Mouse (Mus musculus) spleen, adult 2 months (tissue): Measurements from ENCODE around the gene Dido1. TPM values are rescaled to one million over a fixed set of nuclear protein-coding genes. Genes with fewer than 3 reads are reported as not detected.

ENCODE experiments used
- DNase-seq, 2 experiments: peaks; one replicate each; pipeline versions ENCODE4 v3.0.0 to v3.0.0-alpha.2; 2012 to 2021; ENCODE audit warnings: low spot score in 2 of 2, low read depth in 1 of 2
- H3K27ac ChIP-seq: fragments of 200-500 bp; 2 replicates; pipeline ENCODE4 v1.5.1; 2012; ENCODE audit warnings: low read length, inconsistent platforms; ENCODE audit not compliant: insufficient read depth
- H3K27me3 ChIP-seq: fragments of 200-500 bp; 2 replicates; pipeline ENCODE4 v1.6.1; 2012; ENCODE audit warnings: mild to moderate bottlenecking, moderate library complexity, low read length, inconsistent platforms; ENCODE audit not compliant: control insufficient read depth, insufficient read depth
- H3K36me3 ChIP-seq: fragments of 200-500 bp; 2 replicates; pipeline ENCODE4 v1.6.1; 2012; ENCODE audit warnings: mild to moderate bottlenecking, low read length, inconsistent platforms; ENCODE audit not compliant: control insufficient read depth, insufficient read depth
- H3K4me1 ChIP-seq: fragments of 200-500 bp; 2 replicates; pipeline ENCODE4 v1.6.1; 2011; ENCODE audit warnings: inconsistent platforms; ENCODE audit not compliant: control insufficient read depth, insufficient read depth, insufficient read length
- H3K4me3 ChIP-seq: fragments of 200-500 bp; 2 replicates; pipeline ENCODE4 v1.5.1; 2011; ENCODE audit warnings: mild to moderate bottlenecking, inconsistent platforms; ENCODE audit not compliant: insufficient read depth, insufficient read length; ENCODE audit errors: extremely low read depth
- CTCF ChIP-seq: fragments of 200-500 bp; IDR thresholded peaks from 2 replicates; pipeline ENCODE4 v1.5.1; 2011; ENCODE audit warnings: mild to moderate bottlenecking, inconsistent platforms; ENCODE audit not compliant: insufficient read depth, insufficient read length, insufficient replicate concordance; ENCODE audit errors: extremely low read depth
- POLR2A ChIP-seq: fragments of 200-500 bp; IDR thresholded peaks from 2 replicates; pipeline ENCODE4 v1.6.1; 2011; ENCODE audit warnings: low read depth, low read length, inconsistent platforms
- WGBS: fragments of 180-500 bp; shearing (Covaris S2); methylation state at CpG from one replicate; pipeline ENCODE4 v1.1.7; 2018; 5-methylcytosine and 5-hydroxymethylcytosine counted together
- polyA plus RNA-seq: library from polyadenylated mRNA; depleted of rRNA; stranded (reverse); fragments of >200 nt; gene quantifications from 2 replicates; pipeline ENCODE4 v1.2.3, GENCODE M21; 2012

The Dido1 gene
- polyA plus RNA-seq, 1 experiment, result 12.5 TPM

DNA sequence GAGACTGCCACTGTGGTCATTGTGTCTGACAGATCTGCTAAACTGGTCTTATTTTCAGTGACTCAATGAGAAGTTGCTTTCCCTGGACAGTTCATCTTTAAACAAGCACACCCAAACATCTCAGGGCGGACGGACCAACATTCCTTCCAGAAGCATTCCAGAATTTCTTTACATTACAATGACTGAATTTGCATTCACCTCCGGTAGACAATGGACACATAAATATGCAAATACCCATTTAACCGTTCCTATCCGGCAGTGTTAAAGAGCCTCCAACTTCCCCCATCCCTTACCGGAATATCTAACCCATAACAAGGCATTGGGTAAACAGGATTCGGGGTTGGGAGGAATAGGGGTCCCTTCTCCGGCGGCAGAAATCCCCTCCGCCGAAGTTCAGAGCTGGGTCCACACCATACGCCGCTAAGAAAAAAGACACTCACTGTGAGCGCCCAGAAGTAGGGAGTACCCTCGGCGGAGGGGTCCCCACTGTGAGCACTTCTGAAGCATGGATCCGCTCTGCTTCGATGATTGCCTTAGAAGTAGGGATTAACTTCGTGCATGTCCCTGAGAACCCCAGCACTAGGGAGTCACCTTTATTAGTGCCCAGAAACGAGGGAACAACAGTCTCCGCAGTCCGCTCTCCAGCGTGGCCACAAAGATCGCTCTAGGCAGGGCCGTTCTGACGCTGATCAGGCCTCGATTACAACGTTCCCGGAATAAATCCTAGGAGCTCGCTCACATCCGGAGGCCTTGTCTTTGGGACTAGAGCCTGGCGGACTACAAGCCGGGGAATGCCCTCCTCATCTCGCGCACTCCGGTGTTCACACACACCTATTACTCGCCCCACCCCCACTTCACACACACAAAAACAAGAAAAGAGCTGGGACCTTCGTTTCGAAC is 526 bp downstream of the Dido1 start:
- Histone ChIP-seq H3K36me3 (peaks cover 3% of the 10 kb centered on the region; the same call in 1 of the 2 replicates), H3K27ac (peak overlapping the region; percentile 87), H3K4me3 (peak overlapping the region; percentile 87), H3K4me1 (peaks cover 17% of the 10 kb centered on the region), H3K27me3 (no peaks in the 10 kb centered on the region)
- under 1% methylated on average over 39 of the region's 39 CpGs for WGBS
- DNase-seq, result no peak
- TF ChIP-seq CTCF (no peak), POLR2A (no peak)

- Histone ChIP-seq H3K4me1 (peaks cover 20% of the 10 kb centered on the region), H3K27ac (no peak overlapping the region)
These were observed 3.8 kb downstream of the Dido1 start for GRCm38 (mm10) chr2:180705975-180706374.

DNA sequence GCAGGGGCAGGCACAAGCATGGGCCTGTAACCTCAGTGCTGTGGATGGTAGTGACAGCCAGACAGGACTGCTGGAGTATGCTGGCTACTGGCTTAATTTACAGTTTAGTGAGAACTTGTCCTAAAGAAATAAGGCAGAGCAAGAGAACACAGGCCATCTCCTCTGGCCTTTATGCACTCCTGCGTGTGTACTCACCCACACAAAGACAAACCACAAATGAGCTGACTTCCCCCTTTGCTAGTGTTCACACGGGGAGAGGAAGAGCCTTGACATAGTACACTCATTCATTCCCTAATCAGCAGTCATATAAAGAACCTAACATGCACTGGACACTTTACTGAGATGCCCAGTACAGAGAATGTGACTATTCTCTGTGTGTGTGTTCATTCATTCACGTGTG is 4.7 kb downstream of the Dido1 start:
- no peaks in the 10 kb centered on the region for H3K36me3 ChIP-seq
- TF ChIP-seq CTCF (no peak), POLR2A (no peak; the same call in 1 of the 2 replicates)
- WGBS, result 22% methylated on average over 3 of the region's 3 CpGs
- peak overlapping the region; percentile 75 for H3K27ac ChIP-seq
- DNase-seq, result no peak
- H3K4me3 ChIP-seq, result peak overlapping the region; percentile 4; the same call in 1 of the 2 replicates
- no peaks in the 10 kb centered on the region for H3K27me3 ChIP-seq
- H3K4me1 ChIP-seq, result peaks cover 24% of the 10 kb centered on the region

More at GRCm38 (mm10) chr2:180705975-180706374, 3.8 kb downstream of the Dido1 start:
- 95% methylated on average over 5 of the region's 5 CpGs for WGBS
- no peak for DNase-seq
- Histone ChIP-seq H3K36me3 (no peaks in the 10 kb centered on the region), H3K4me3 (no peak overlapping the region), H3K27me3 (no peaks in the 10 kb centered on the region)
- no peak for TF ChIP-seq CTCF
- TF ChIP-seq POLR2A, result no peak

- Histone ChIP-seq H3K27ac (peak overlapping the region; percentile 75), H3K4me1 (peaks cover 24% of the 10 kb centered on the region), H3K27me3 (no peaks in the 10 kb centered on the region), H3K36me3 (no peaks in the 10 kb centered on the region), H3K4me3 (no peak overlapping the region; the same call in 1 of the 2 replicates)
- 33% methylated on average over 8 of the region's 8 CpGs for WGBS
- no peak for TF ChIP-seq POLR2A
- no peak for TF ChIP-seq CTCF
- DNase-seq, result no peak
These were observed 5.2 kb downstream of the Dido1 start for GRCm38 (mm10) chr2:180704591-180704990.

DNA sequence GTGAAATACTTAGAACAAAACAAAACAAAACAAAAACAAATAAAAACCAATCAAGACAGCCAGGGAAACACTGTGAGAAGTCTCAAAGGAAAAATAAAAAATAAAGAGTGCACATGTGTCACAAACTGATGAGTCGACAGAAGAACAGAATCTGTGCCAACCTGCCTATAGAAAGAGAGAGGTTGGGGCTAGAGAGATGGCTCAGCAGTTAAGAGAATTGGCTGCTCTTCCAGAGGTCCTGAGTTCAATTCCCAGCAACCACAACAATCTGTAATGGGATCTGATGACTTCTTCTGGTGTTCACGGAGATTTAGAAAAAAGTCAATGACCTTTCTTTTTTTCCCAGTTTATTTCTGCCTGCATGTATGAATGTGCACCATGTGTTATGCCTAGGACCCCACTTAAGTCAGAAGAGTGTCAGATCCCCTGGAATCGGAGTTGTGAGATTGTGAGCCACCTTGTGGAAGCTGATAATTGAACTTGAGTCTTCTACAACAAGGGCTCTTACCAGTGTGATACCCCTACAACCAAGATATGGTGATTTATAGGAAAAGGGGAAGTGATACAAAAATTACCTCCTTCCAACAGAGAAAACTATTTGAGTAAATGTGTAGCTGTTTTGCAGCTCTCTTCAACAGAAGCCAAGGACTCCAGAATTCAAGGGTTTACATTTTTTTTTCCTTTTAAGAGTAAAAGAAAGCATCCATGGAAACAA is 6.0 kb downstream of the Dido1 start:
- H3K27me3 ChIP-seq, result no peaks in the 10 kb centered on the region
- TF ChIP-seq POLR2A, result no peak
- TF ChIP-seq CTCF, result no peak
- H3K27ac ChIP-seq, result peak overlapping the region; percentile 52; the same call in 1 of the 2 replicates
- 57% methylated on average over 3 of the region's 3 CpGs for WGBS
- H3K4me3 ChIP-seq, result no peak overlapping the region
- peaks cover 24% of the 10 kb centered on the region for H3K4me1 ChIP-seq
- no peak for DNase-seq
- no peaks in the 10 kb centered on the region for H3K36me3 ChIP-seq

DNA sequence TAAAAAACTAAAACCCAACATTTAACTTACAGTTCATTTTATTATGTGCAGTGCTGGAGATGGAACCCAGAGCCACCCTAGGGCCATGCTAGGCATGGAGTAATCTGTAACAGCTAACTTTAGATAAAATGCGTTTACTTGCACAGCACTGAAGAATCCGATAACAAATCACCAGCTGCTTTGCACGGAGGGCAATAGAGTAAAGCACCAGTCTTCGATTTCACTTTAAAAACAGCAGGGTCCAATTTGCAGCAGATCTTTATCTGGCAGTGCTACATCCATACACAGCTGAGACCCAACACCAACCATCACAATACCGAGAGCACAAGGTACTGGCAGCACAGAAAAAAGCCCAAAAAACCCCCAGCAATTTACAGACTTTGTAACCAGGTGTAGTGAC is 6.6 kb downstream of the Dido1 start:
- H3K4me3 ChIP-seq, result no peak overlapping the region
- 79% methylated on average over 5 of the region's 5 CpGs for WGBS
- H3K27ac ChIP-seq, result no peak overlapping the region
- no peak for DNase-seq
- TF ChIP-seq POLR2A (no peak), CTCF (no peak)
- H3K4me1 ChIP-seq, result peaks cover 21% of the 10 kb centered on the region
- H3K27me3 ChIP-seq, result no peaks in the 10 kb centered on the region
- no peaks in the 10 kb centered on the region for H3K36me3 ChIP-seq
